In the genomic region with DNA sequence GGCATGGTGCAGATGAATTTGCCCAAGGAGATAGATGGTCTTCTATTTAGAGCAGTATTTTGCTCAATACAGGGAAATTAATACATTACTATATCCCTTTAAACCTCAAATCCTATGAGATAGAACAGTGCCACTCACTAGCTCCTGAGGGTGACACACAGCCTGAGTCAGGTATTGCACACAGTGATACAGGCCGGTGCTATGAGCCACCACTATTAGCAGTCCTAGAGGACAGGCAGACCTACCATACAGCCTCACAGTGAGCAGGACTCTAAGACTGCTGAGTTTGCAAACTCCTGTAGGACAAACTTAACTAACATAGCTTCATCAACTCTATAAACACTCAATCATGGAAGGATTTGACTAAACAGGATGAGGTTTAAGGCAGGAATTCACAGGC, we compare ENCODE assay signal across 25 mouse cellular contexts. TPM values are rescaled to one million over a fixed set of nuclear protein-coding genes. Genes with fewer than 3 reads are reported as not detected.
DNase-seq lines count a peak whose midpoint lies in the region; ATAC-seq and TF ChIP-seq lines count a peak whose summit lies in the region.
"Had no signal": no experiment of that assay in that cellular context is flagged by ENCODE, and none has a peak within 500 bp of the region (broad histone marks: within the 10 kb centered on the region; RNA-seq: fewer than 3 reads in every experiment).

No protein-coding gene starts in this region.

- peak overlapping the region; percentile 2; the same call in 1 of the 2 replicates for H3K27ac ChIP-seq in heart, postnatal 0 days (ENCODE audit: low read depth)
- H3K27ac ChIP-seq: embryonic facial prominence, embryonic 12.5 days; forebrain, embryonic 10.5 days; liver, embryonic 12.5 days; macrophage; midbrain, embryonic 13.5 days; neural tube, embryonic 15.5 days had no signal

- peaks cover 8% of the 10 kb centered on the region for H3K36me3 ChIP-seq in heart, postnatal 0 days (replicated peaks; ENCODE audit: control insufficient read depth, insufficient read depth, low read length)
- peaks cover 11% of the 10 kb centered on the region for H3K36me3 ChIP-seq in myocyte (ENCODE audit: control insufficient read depth, insufficient read depth)
- H3K36me3 ChIP-seq: forebrain, embryonic 15.5 days; neural tube, embryonic 15.5 days had no signal

- WGBS in heart, postnatal 0 days: 53% methylated on average over 1 of the region's 1 CpGs

- no peak overlapping the region for H3K4me2 ChIP-seq in heart, postnatal 0 days (ENCODE audit: low read depth, low read length)
- no peak overlapping the region for H3K4me2 ChIP-seq in myocyte (ENCODE audit: low read depth)
- H3K4me2 ChIP-seq: embryonic facial prominence, embryonic 12.5 days; forebrain, embryonic 15.5 days; liver, embryonic 12.5 days; midbrain, embryonic 13.5 days; neural tube, embryonic 15.5 days had no signal

- H3K9me3 ChIP-seq in heart, postnatal 0 days (replicated peaks; ENCODE audit: control insufficient read depth, low read length): no peaks in the 10 kb centered on the region
- H3K9me3 ChIP-seq: embryonic facial prominence, embryonic 12.5 days; forebrain, embryonic 10.5 days; forebrain, embryonic 15.5 days; liver, embryonic 12.5 days; midbrain, embryonic 13.5 days; neural tube, embryonic 15.5 days had no signal

- no peak overlapping the region for H3ac ChIP-seq in myocyte (ENCODE audit: control insufficient read depth, insufficient read length)

- no peak for TF ChIP-seq CTCF in heart, postnatal 0 days (IDR thresholded peaks at IDR 0.05; ENCODE audit: low read depth)

- peaks cover 10% of the 10 kb centered on the region for H3K4me1 ChIP-seq in heart, postnatal 0 days (ENCODE audit: control insufficient read depth, insufficient read depth)
- H3K4me1 ChIP-seq: embryonic facial prominence, embryonic 12.5 days; liver, embryonic 12.5 days; neural tube, embryonic 15.5 days had no signal

- no peak overlapping the region for H3K9ac ChIP-seq in heart, postnatal 0 days (replicated peaks; ENCODE audit: low read depth, low read length)
- H3K9ac ChIP-seq: embryonic facial prominence, embryonic 12.5 days; forebrain, embryonic 15.5 days; liver, embryonic 12.5 days; liver, postnatal 0 days; midbrain, embryonic 13.5 days; neural tube, embryonic 15.5 days had no signal

- DNase-seq in embryo, embryonic 10 days (ENCODE audit: low spot score): peak; percentile 10
- DNase-seq in embryo, embryonic 11 days: no peak
- no peak for DNase-seq in heart, postnatal 0 days (ENCODE audit: low spot score)
- no peak for DNase-seq in heart, adult 18-20 months
- DNase-seq in 416B (ENCODE audit: low read depth): peak; percentile 29
- DNase-seq: adrenal gland, postnatal 25 days; cerebellum, adult 2 months; cerebellum, postnatal 14 days; kidney, adult 9 months; kidney, postnatal 10 days; layer of hippocampus, postnatal 36 days; left cerebral cortex, postnatal 4 days; liver, postnatal 0 days; retina, postnatal 1 day; right cerebral cortex, postnatal 14 days had no signal

- TF ChIP-seq POLR2A in myocyte (IDR thresholded peaks at IDR 0.05; ENCODE audit: insufficient read length, low read depth): peak; percentile 37

- ATAC-seq in heart, postnatal 0 days (ENCODE audit: insufficient read depth, low read depth): peak; percentile 73
- ATAC-seq: forebrain, embryonic 15.5 days; intestine, postnatal 0 days; liver, embryonic 12.5 days; liver, postnatal 0 days; midbrain, embryonic 13.5 days; Patski had no signal

- H3K4me3 ChIP-seq in heart, postnatal 0 days (ENCODE audit: low read depth, low read length): no peak overlapping the region
- no peak overlapping the region for H3K4me3 ChIP-seq in myocyte
- H3K4me3 ChIP-seq: embryonic facial prominence, embryonic 12.5 days; forebrain, embryonic 10.5 days; forebrain, embryonic 15.5 days; liver, embryonic 12.5 days; midbrain, embryonic 13.5 days; neural tube, embryonic 15.5 days had no signal

- no peak for TF ChIP-seq EP300 in heart, postnatal 0 days (IDR thresholded peaks at IDR 0.05; ENCODE audit: low read depth)

- H3K79me2 ChIP-seq in myocyte (ENCODE audit: control insufficient read depth, insufficient read depth): peaks cover 100% of the 10 kb centered on the region

- H3K27me3 ChIP-seq in heart, postnatal 0 days (ENCODE audit: control insufficient read depth, insufficient read depth, low read length): no peaks in the 10 kb centered on the region
- no peaks in the 10 kb centered on the region for H3K27me3 ChIP-seq in myocyte (ENCODE audit: control insufficient read depth, insufficient read depth, insufficient read length)
- H3K27me3 ChIP-seq: embryonic facial prominence, embryonic 12.5 days; forebrain, embryonic 15.5 days; liver, embryonic 12.5 days; midbrain, embryonic 13.5 days; neural tube, embryonic 15.5 days; Patski had no signal

TF ChIP-seq in myocyte, 11 proteins besides CTCF, POLR2A, EP300 and RAD21:
- no peak for TF ChIP-seq MAX (IDR thresholded peaks at IDR 0.05; ENCODE audit: low read depth)
- TF ChIP-seq CEBPB (IDR thresholded peaks at IDR 0.05; ENCODE audit: insufficient read depth, poor library complexity, severe bottlenecking): no peak
- peak; percentile 67 for TF ChIP-seq POLR2AphosphoS2 (IDR thresholded peaks at IDR 0.05; ENCODE audit: insufficient read length, low read depth)

RNA-seq across cellular contexts. Expression of a gene that starts 51.2 kb away (rescaled TPM):
- total RNA-seq in heart, postnatal 0 days (2014; rRNA removed; ENCODE audit: low replicate concordance): 359 and 460 TPM in 2 replicates
- polyA plus RNA-seq in heart, postnatal 0 days (2015; fragmentation: Nextera tagmentation; extraction: Ambion mirVana): 47.6 and 54.8 TPM in 2 replicates
- total RNA-seq in heart, adult 18-20 months (2021): 100 to 1,000 TPM; 490 to 493 TPM
- 85.6 TPM for polyA plus RNA-seq in myocyte (2012; fragmentation: generic; extraction: Trizol)

Comparison
In these comparisons a context has a peak if more than half of its experiments do, and no peak if none do; other contexts are left out.
1. DNase-seq: peak in embryo, embryonic 10 days (single experiment) and 416B (single experiment); none in embryo, embryonic 11 days (single experiment), heart, postnatal 0 days (single experiment) and heart, adult 18-20 months (0 of 2).